Mouse (Mus musculus) liver, embryonic 14.5 days (tissue): Measurements from ENCODE around the gene Znrf3.

Source experiments
- CTCF ChIP-seq: IDR thresholded peaks from 2 replicates; pipeline ENCODE4 v1.5.1; 2016; ENCODE audit warnings: antibody characterized with exemption, low read depth, control low read depth
- EP300 ChIP-seq: IDR thresholded peaks from 2 replicates; pipeline ENCODE4 v1.6.1; 2016; ENCODE audit warnings: antibody characterized with exemption, low read depth

- TF ChIP-seq CTCF (no peak), EP300 (no peak)
Measured at GRCm38 (mm10) chr11:5435493-5435892, 9.2 kb downstream of the Znrf3 start.
